Mouse (Mus musculus) neural tube, embryonic 12.5 days (tissue): ENCODE measurements around the gene Rgl1. TPM values are rescaled to one million over a fixed set of nuclear protein-coding genes. Genes with fewer than 3 reads are reported as not detected.

Source experiments
- ATAC-seq: fragments of 200-750 bp; cut with Nextera tagmentation; 2 replicates; pipeline ENCODE4 v1.8.0; 2017; ENCODE audit warnings: low read depth, mild to moderate bottlenecking, moderate TSS enrichment, moderate library complexity; ENCODE audit not compliant: low FRiP score
- H3K27ac ChIP-seq: fragments of 300-500 bp; sonication (generic); 2 replicates; pipeline ENCODE4 v1.5.1; 2016
- H3K27me3 ChIP-seq: fragments of 300-500 bp; sonication (generic); replicated peaks from 2 replicates; pipeline ENCODE4 v1.6.1; 2016; ENCODE audit warnings: mild to moderate bottlenecking
- H3K36me3 ChIP-seq: fragments of 300-500 bp; sonication (generic); 2 replicates; pipeline ENCODE4 v1.6.1; 2016; ENCODE audit warnings: mild to moderate bottlenecking
- H3K4me1 ChIP-seq: fragments of 300-500 bp; sonication (generic); 2 replicates; pipeline ENCODE4 v1.6.1; 2016
- H3K4me2 ChIP-seq: fragments of 300-500 bp; sonication (generic); replicated peaks from 2 replicates; pipeline ENCODE4 v1.6.1; 2016; ENCODE audit warnings: mild to moderate bottlenecking
- H3K4me3 ChIP-seq: fragments of 300-500 bp; sonication (generic); 2 replicates; pipeline ENCODE4 v1.5.1; 2016
- H3K9ac ChIP-seq: fragments of 300-500 bp; sonication (generic); 2 replicates; pipeline ENCODE4 v1.6.1; 2016; ENCODE audit warnings: mild to moderate bottlenecking
- H3K9me3 ChIP-seq: fragments of 300-500 bp; sonication (generic); 2 replicates; pipeline ENCODE4 v1.6.1; 2016; ENCODE audit warnings: mild to moderate bottlenecking
- WGBS: fragments of 180-500 bp; shearing (Covaris S2); methylation state at CpG from one replicate; pipeline ENCODE4 v1.1.7; 2016; 5-methylcytosine and 5-hydroxymethylcytosine counted together
- polyA plus RNA-seq: library from polyadenylated mRNA; unstranded; fragments of >200 nt; fragmentation: Nextera tagmentation; extraction: Ambion mirVana; gene quantifications from 2 replicates; pipeline ENCODE4 v1.2.1, GENCODE M21; 2016

The Rgl1 gene
- polyA plus RNA-seq, 1 experiment from 2014 or later = 22.7 TPM

- Histone ChIP-seq H3K4me2 (no peak overlapping the region), H3K36me3 (no peaks in the 10 kb centered on the region), H3K9ac (no peak overlapping the region), H3K4me1 (peaks cover 11% of the 10 kb centered on the region), H3K4me3 (no peak overlapping the region), H3K27ac (no peak overlapping the region; the same call in 1 of the 2 replicates), H3K9me3 (no peaks in the 10 kb centered on the region), H3K27me3 (no peaks in the 10 kb centered on the region)
- ATAC-seq = no peak
- 85% methylated on average over 5 of the region's 5 CpGs for WGBS
These were observed 205.7 kb downstream of the Rgl1 start for GRCm38 (mm10) chr1:152560477-152560876.

- no peak overlapping the region for H3K4me2 ChIP-seq
These were observed 209.4 kb downstream of the Rgl1 start for GRCm38 (mm10) chr1:152556576-152557281.

GRCm38 (mm10) chr1:152555944-152556573 lies 210.1 kb downstream of the Rgl1 start:
- ATAC-seq = peak; percentile 82
- Histone ChIP-seq H3K4me1 (peaks cover 14% of the 10 kb centered on the region), H3K27ac (no peak overlapping the region), H3K9me3 (no peaks in the 10 kb centered on the region), H3K27me3 (no peaks in the 10 kb centered on the region), H3K9ac (no peak overlapping the region), H3K4me2 (no peak overlapping the region), H3K4me3 (no peak overlapping the region), H3K36me3 (peaks cover 11% of the 10 kb centered on the region)
- 23% methylated on average over 7 of the region's 7 CpGs for WGBS

More at GRCm38 (mm10) chr1:152556576-152557281, 209.4 kb downstream of the Rgl1 start:
- Histone ChIP-seq H3K4me1 (peaks cover 14% of the 10 kb centered on the region), H3K36me3 (peaks cover 5% of the 10 kb centered on the region), H3K27me3 (no peaks in the 10 kb centered on the region), H3K4me3 (no peak overlapping the region), H3K9me3 (no peaks in the 10 kb centered on the region), H3K27ac (no peak overlapping the region), H3K9ac (no peak overlapping the region)
- ATAC-seq = peak; percentile 45; the same call in 1 of the 2 replicates
- WGBS = 60% methylated on average over 14 of the region's 14 CpGs

GRCm38 (mm10) chr1:152553912-152554547 lies 212.1 kb downstream of the Rgl1 start:
- peaks cover 11% of the 10 kb centered on the region for H3K36me3 ChIP-seq
- no peak for ATAC-seq
- H3K4me1 ChIP-seq = peaks cover 14% of the 10 kb centered on the region
- H3K9ac ChIP-seq = no peak overlapping the region
- no peak overlapping the region for H3K27ac ChIP-seq
- no peak overlapping the region for H3K4me3 ChIP-seq
- 77% methylated on average over 15 of the region's 15 CpGs for WGBS
- H3K27me3 ChIP-seq = no peaks in the 10 kb centered on the region
- no peak overlapping the region for H3K4me2 ChIP-seq
- H3K9me3 ChIP-seq = no peaks in the 10 kb centered on the region

- Histone ChIP-seq H3K36me3 (peaks cover 28% of the 10 kb centered on the region), H3K9ac (no peak overlapping the region), H3K9me3 (no peaks in the 10 kb centered on the region), H3K4me1 (peaks cover 5% of the 10 kb centered on the region), H3K27me3 (no peaks in the 10 kb centered on the region), H3K27ac (no peak overlapping the region), H3K4me3 (no peak overlapping the region), H3K4me2 (no peak overlapping the region)
- no peak for ATAC-seq
- WGBS = 83% methylated on average over 3 of the region's 3 CpGs
These were observed 215.2 kb downstream of the Rgl1 start for GRCm38 (mm10) chr1:152550973-152551372.

- Histone ChIP-seq H3K36me3 (peaks cover 29% of the 10 kb centered on the region), H3K4me1 (peaks cover 3% of the 10 kb centered on the region; the same call in 1 of the 2 replicates), H3K27ac (no peak overlapping the region), H3K9ac (no peak overlapping the region), H3K4me2 (no peak overlapping the region), H3K4me3 (no peak overlapping the region), H3K9me3 (no peaks in the 10 kb centered on the region), H3K27me3 (no peaks in the 10 kb centered on the region)
- ATAC-seq = no peak
- 76% methylated on average over 2 of the region's 2 CpGs for WGBS
These were observed 215.6 kb downstream of the Rgl1 start for GRCm38 (mm10) chr1:152550544-152550943.

GRCm38 (mm10) chr1:152549061-152549738 lies 217.0 kb downstream of the Rgl1 start:
- Histone ChIP-seq H3K4me1 (peaks cover 3% of the 10 kb centered on the region; the same call in 1 of the 2 replicates), H3K4me3 (no peak overlapping the region), H3K27ac (no peak overlapping the region), H3K4me2 (no peak overlapping the region), H3K27me3 (no peaks in the 10 kb centered on the region), H3K36me3 (peaks cover 30% of the 10 kb centered on the region), H3K9me3 (no peaks in the 10 kb centered on the region), H3K9ac (no peak overlapping the region)
- 84% methylated on average over 13 of the region's 13 CpGs for WGBS
- no peak for ATAC-seq

GRCm38 (mm10) chr1:152543449-152544159 lies 222.5 kb downstream of the Rgl1 start:
- Histone ChIP-seq H3K4me1 (no peaks in the 10 kb centered on the region), H3K4me3 (no peak overlapping the region), H3K9me3 (no peaks in the 10 kb centered on the region), H3K4me2 (no peak overlapping the region), H3K36me3 (peaks cover 26% of the 10 kb centered on the region), H3K27me3 (no peaks in the 10 kb centered on the region), H3K9ac (no peak overlapping the region), H3K27ac (no peak overlapping the region)
- ATAC-seq = no peak
- WGBS = 96% methylated on average over 2 of the region's 2 CpGs

GRCm38 (mm10) chr1:152542747-152543378 lies 223.3 kb downstream of the Rgl1 start:
- WGBS = 91% methylated on average over 6 of the region's 6 CpGs
- H3K36me3 ChIP-seq = peaks cover 21% of the 10 kb centered on the region

GRCm38 (mm10) chr1:152540304-152540887 lies 225.8 kb downstream of the Rgl1 start:
- no peak for ATAC-seq
- no peak overlapping the region for H3K4me3 ChIP-seq
- no peak overlapping the region for H3K4me2 ChIP-seq
- no peaks in the 10 kb centered on the region for H3K27me3 ChIP-seq
- 90% methylated on average over 3 of the region's 3 CpGs for WGBS
- no peaks in the 10 kb centered on the region for H3K9me3 ChIP-seq
- no peak overlapping the region for H3K9ac ChIP-seq
- H3K4me1 ChIP-seq = no peaks in the 10 kb centered on the region; the same call in 1 of the 2 replicates
- no peak overlapping the region for H3K27ac ChIP-seq
- H3K36me3 ChIP-seq = peaks cover 22% of the 10 kb centered on the region

More at GRCm38 (mm10) chr1:152542747-152543378, 223.3 kb downstream of the Rgl1 start:
- Histone ChIP-seq H3K4me3 (no peak overlapping the region), H3K27ac (no peak overlapping the region), H3K27me3 (no peaks in the 10 kb centered on the region), H3K9me3 (no peaks in the 10 kb centered on the region), H3K4me1 (no peaks in the 10 kb centered on the region), H3K4me2 (no peak overlapping the region), H3K9ac (no peak overlapping the region)
- ATAC-seq = no peak

- peaks cover 18% of the 10 kb centered on the region for H3K36me3 ChIP-seq
- H3K9me3 ChIP-seq = no peaks in the 10 kb centered on the region
These were observed 227.3 kb downstream of the Rgl1 start for GRCm38 (mm10) chr1:152538817-152539216.

More at GRCm38 (mm10) chr1:152538817-152539216, 227.3 kb downstream of the Rgl1 start:
- no peak overlapping the region for H3K9ac ChIP-seq
- ATAC-seq = no peak
- H3K27me3 ChIP-seq = no peaks in the 10 kb centered on the region
- 89% methylated on average over 4 of the region's 4 CpGs for WGBS
- H3K4me3 ChIP-seq = no peak overlapping the region
- no peak overlapping the region for H3K4me2 ChIP-seq
- no peaks in the 10 kb centered on the region; the same call in 1 of the 2 replicates for H3K4me1 ChIP-seq
- no peak overlapping the region for H3K27ac ChIP-seq
